Mouse (Mus musculus) heart, adult 2 months (tissue): ENCODE results near the gene Stip1.

Experiments
- CTCF ChIP-seq: fragments of 200-600 bp; IDR thresholded peaks from 2 replicates; pipeline ENCODE4 v1.8.1; 2022; ENCODE audit warnings: antibody characterized with exemption, mild to moderate bottlenecking, moderate library complexity
- EP300 ChIP-seq: fragments of 200-500 bp; IDR thresholded peaks from 2 replicates; pipeline ENCODE4 v1.6.1; 2011; ENCODE audit warnings: low read depth, low read length, control low read depth; ENCODE audit not compliant: insufficient read depth
- POLR2A ChIP-seq: fragments of 200-500 bp; IDR thresholded peaks from 2 replicates; pipeline ENCODE4 v1.6.1; 2011; ENCODE audit warnings: mild to moderate bottlenecking, low read depth, low read length, control low read depth; ENCODE audit not compliant: insufficient read depth

DNA sequence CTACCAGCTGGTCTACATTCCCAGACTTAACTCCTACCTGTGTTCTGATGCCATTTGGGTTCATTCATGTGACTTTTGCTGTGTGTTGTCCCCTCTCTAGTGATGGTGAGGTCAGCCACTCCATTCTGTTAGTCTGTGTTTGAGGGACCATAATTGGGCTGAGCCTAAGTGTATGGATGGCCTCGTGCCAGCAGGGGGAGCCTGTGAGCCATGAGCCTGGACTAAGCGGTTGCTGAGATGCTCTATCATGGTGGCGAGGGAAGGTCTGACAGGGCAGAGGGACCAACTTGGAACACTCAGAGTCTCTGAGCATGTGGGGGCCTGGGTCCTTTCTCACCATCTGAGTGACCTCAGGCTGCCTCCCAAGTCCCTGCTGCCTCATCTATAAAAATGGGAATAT lies 24.8 kb upstream of the Stip1 start:
- TF ChIP-seq POLR2A (peak; percentile 30; the same call in 1 of the 2 replicates), CTCF (peak; percentile 98), EP300 (peak; percentile 90)
